Mouse (Mus musculus) embryonic fibroblast, embryonic 13.5 days (primary cell): ENCODE data around the gene Stoml1.

Experiments
- CTCF ChIP-seq: IDR thresholded peaks from 2 replicates; pipeline ENCODE4 v1.5.1; 2011; ENCODE audit warnings: mild to moderate bottlenecking, control low read depth, low read length, moderate library complexity, borderline replicate concordance; ENCODE audit not compliant: insufficient read depth
- POLR2A ChIP-seq: IDR thresholded peaks from 2 replicates; pipeline ENCODE4 v1.6.1; 2011; ENCODE audit warnings: low read depth, mild to moderate bottlenecking, control low read depth, low read length, moderate library complexity

GRCm38 (mm10) chr9:58295345-58295744 is 42.4 kb downstream of the Stoml1 start:
- no peak for TF ChIP-seq CTCF
- no peak for TF ChIP-seq POLR2A
